Mouse (Mus musculus) intestine, embryonic 16.5 days (tissue): ENCODE results near the gene Arfip2. TPM values are rescaled to one million over a fixed set of nuclear protein-coding genes. Genes with fewer than 3 reads are reported as not detected.

ENCODE experiments used
- ATAC-seq: fragments of 200-750 bp; cut with Nextera tagmentation; 2 replicates; pipeline ENCODE4 v1.8.0; 2017; ENCODE audit warnings: moderate TSS enrichment, moderate library complexity
- H3K27ac ChIP-seq: fragments of 300-500 bp; sonication (generic); 2 replicates; pipeline ENCODE4 v1.5.1; 2014; ENCODE audit warnings: mild to moderate bottlenecking, low read length
- H3K27me3 ChIP-seq: fragments of 300-500 bp; sonication (generic); replicated peaks from 2 replicates; pipeline ENCODE4 v1.6.1; 2014; ENCODE audit warnings: low read length, control low read depth, mixed read lengths; ENCODE audit not compliant: control insufficient read depth, insufficient read depth
- H3K36me3 ChIP-seq: fragments of 300-500 bp; sonication (generic); 2 replicates; pipeline ENCODE4 v1.6.1; 2014; ENCODE audit warnings: low read length, control low read depth; ENCODE audit not compliant: control insufficient read depth, insufficient read depth
- H3K4me1 ChIP-seq: fragments of 300-500 bp; sonication (generic); 2 replicates; pipeline ENCODE4 v1.6.1; 2014; ENCODE audit warnings: low read length, control low read depth, mixed read lengths; ENCODE audit not compliant: control insufficient read depth, insufficient read depth
- H3K4me2 ChIP-seq: fragments of 300-500 bp; sonication (generic); 2 replicates; pipeline ENCODE4 v1.6.1; 2014; ENCODE audit warnings: low read depth, low read length, control low read depth
- H3K4me3 ChIP-seq: fragments of 300-500 bp; sonication (generic); 2 replicates; pipeline ENCODE4 v1.5.1; 2014; ENCODE audit warnings: mild to moderate bottlenecking, low read length
- H3K9ac ChIP-seq: fragments of 300-500 bp; sonication (generic); 2 replicates; pipeline ENCODE4 v1.6.1; 2014; ENCODE audit warnings: low read depth, low read length
- H3K9me3 ChIP-seq: fragments of 300-500 bp; sonication (generic); 2 replicates; pipeline ENCODE4 v1.6.1; 2016; ENCODE audit warnings: low read length, control low read depth; ENCODE audit not compliant: control insufficient read depth
- WGBS: fragments of 180-500 bp; shearing (Covaris S2); extraction: QIAGEN DNeasy Blood & Tissue Kit; methylation state at CpG from one replicate; pipeline ENCODE4 v1.1.7; 2014; 5-methylcytosine and 5-hydroxymethylcytosine counted together
- polyA plus RNA-seq: library from polyadenylated mRNA; unstranded; fragments of >200 nt; fragmentation: Nextera tagmentation; extraction: Ambion mirVana; gene quantifications from 2 replicates; pipeline ENCODE4 v1.2.1, GENCODE M21; 2015

The Arfip2 gene
- polyA plus RNA-seq, 1 experiment from 2014 or later: 74.7 TPM

GRCm38 (mm10) chr7:105635726-105636125 lies 4.5 kb downstream of the Arfip2 start:
- 93% methylated on average over 2 of the region's 2 CpGs for WGBS

GRCm38 (mm10) chr7:105634272-105634920 lies 5.8 kb downstream of the Arfip2 start:
- no peak for ATAC-seq
- H3K36me3 ChIP-seq: peaks cover 4% of the 10 kb centered on the region; the same call in 1 of the 2 replicates
- no peaks in the 10 kb centered on the region for H3K9me3 ChIP-seq
- H3K27ac ChIP-seq: 0 out of 2 replicates have a peak overlapping the region, but pooled peaks have one; percentile 5
- H3K9ac ChIP-seq: no peak overlapping the region
- peak overlapping the region; percentile 86; the same call in 1 of the 2 replicates for H3K4me3 ChIP-seq
- H3K4me2 ChIP-seq: peak overlapping the region; percentile 92
- H3K27me3 ChIP-seq: no peaks in the 10 kb centered on the region
- WGBS: 48% methylated on average over 9 of the region's 9 CpGs
- H3K4me1 ChIP-seq: peaks cover 16% of the 10 kb centered on the region

More at GRCm38 (mm10) chr7:105635726-105636125, 4.5 kb downstream of the Arfip2 start:
- Histone ChIP-seq H3K9ac (no peak overlapping the region), H3K27ac (no peak overlapping the region), H3K4me3 (no peak overlapping the region), H3K4me2 (no peak overlapping the region), H3K4me1 (peaks cover 19% of the 10 kb centered on the region), H3K9me3 (no peaks in the 10 kb centered on the region), H3K36me3 (peaks cover 4% of the 10 kb centered on the region; the same call in 1 of the 2 replicates), H3K27me3 (no peaks in the 10 kb centered on the region)
- no peak for ATAC-seq

GRCm38 (mm10) chr7:105633801-105634135 lies 6.4 kb downstream of the Arfip2 start:
- Histone ChIP-seq H3K9me3 (no peaks in the 10 kb centered on the region), H3K4me1 (peaks cover 18% of the 10 kb centered on the region), H3K27me3 (no peaks in the 10 kb centered on the region), H3K4me3 (peak overlapping the region; percentile 86), H3K27ac (peak overlapping the region; percentile 68; the same call in 1 of the 2 replicates), H3K9ac (peak overlapping the region; percentile 88), H3K4me2 (peak overlapping the region; percentile 92), H3K36me3 (peaks cover 4% of the 10 kb centered on the region; the same call in 1 of the 2 replicates)
- WGBS: 5% methylated on average over 10 of the region's 10 CpGs
- no peak for ATAC-seq

- no peaks in the 10 kb centered on the region for H3K27me3 ChIP-seq
- H3K27ac ChIP-seq: peak within 1 kb of the TSS; percentile 72
- peaks cover 20% of the 10 kb centered on the region for H3K4me1 ChIP-seq
- WGBS: under 1% methylated on average over 55 of the region's 71 CpGs
- H3K9me3 ChIP-seq: no peaks in the 10 kb centered on the region
- peak within 1 kb of the TSS; percentile 86 for H3K4me3 ChIP-seq
- peak within 1 kb of the TSS; percentile 92 for H3K4me2 ChIP-seq
- peaks cover 4% of the 10 kb centered on the region; the same call in 1 of the 2 replicates for H3K36me3 ChIP-seq
- peak within 1 kb of the TSS; percentile 88 for H3K9ac ChIP-seq
- peak; percentile 94 for ATAC-seq
Observed at GRCm38 (mm10) chr7:105633127-105633800, 7.0 kb downstream of the Arfip2 start, which contains the start of gene Trim3. TSS of gene Trim3 (minus strand) at chr7:105633571.

GRCm38 (mm10) chr7:105632551-105632972 lies 7.7 kb downstream of the Arfip2 start:
- Histone ChIP-seq H3K9me3 (no peaks in the 10 kb centered on the region), H3K4me1 (peaks cover 21% of the 10 kb centered on the region), H3K27me3 (no peaks in the 10 kb centered on the region), H3K9ac (peak overlapping the region; percentile 88), H3K27ac (no peak overlapping the region), H3K4me2 (peak overlapping the region; percentile 92), H3K36me3 (peaks cover 4% of the 10 kb centered on the region; the same call in 1 of the 2 replicates), H3K4me3 (peak overlapping the region; percentile 86)
- 19% methylated on average over 4 of the region's 4 CpGs for WGBS
- peak; percentile 3 for ATAC-seq

- WGBS: 20% methylated on average over 3 of the region's 3 CpGs
- H3K27ac ChIP-seq: 0 out of 2 replicates have a peak overlapping the region, but pooled peaks have one; percentile 43
- no peak overlapping the region for H3K4me3 ChIP-seq
- peaks cover 17% of the 10 kb centered on the region for H3K4me1 ChIP-seq
- peak; percentile 11; the same call in 1 of the 2 replicates for ATAC-seq
- H3K27me3 ChIP-seq: no peaks in the 10 kb centered on the region
- no peaks in the 10 kb centered on the region for H3K9me3 ChIP-seq
- H3K36me3 ChIP-seq: no peaks in the 10 kb centered on the region
- H3K4me2 ChIP-seq: no peak overlapping the region
- no peak overlapping the region for H3K9ac ChIP-seq
Observed at GRCm38 (mm10) chr7:105628633-105629032, 11.6 kb downstream of the Arfip2 start.

GRCm38 (mm10) chr7:105625397-105625796 lies 14.8 kb downstream of the Arfip2 start:
- ATAC-seq: no peak
- Histone ChIP-seq H3K4me3 (no peak overlapping the region), H3K9ac (no peak overlapping the region), H3K4me1 (peaks cover 12% of the 10 kb centered on the region), H3K27ac (no peak overlapping the region), H3K4me2 (no peak overlapping the region), H3K36me3 (no peaks in the 10 kb centered on the region), H3K27me3 (no peaks in the 10 kb centered on the region), H3K9me3 (no peaks in the 10 kb centered on the region)
- 83% methylated on average over 6 of the region's 6 CpGs for WGBS

GRCm38 (mm10) chr7:105621646-105622292 lies 18.4 kb downstream of the Arfip2 start:
- no peak overlapping the region for H3K27ac ChIP-seq
- 75% methylated on average over 8 of the region's 8 CpGs for WGBS
- H3K36me3 ChIP-seq: peaks cover 12% of the 10 kb centered on the region; the same call in 1 of the 2 replicates
- ATAC-seq: no peak
- no peaks in the 10 kb centered on the region for H3K9me3 ChIP-seq
- H3K9ac ChIP-seq: no peak overlapping the region
- no peaks in the 10 kb centered on the region for H3K4me1 ChIP-seq
- H3K4me3 ChIP-seq: no peak overlapping the region
- no peaks in the 10 kb centered on the region for H3K27me3 ChIP-seq
- no peak overlapping the region for H3K4me2 ChIP-seq

- H3K36me3 ChIP-seq: peaks cover 12% of the 10 kb centered on the region; the same call in 1 of the 2 replicates
Observed at GRCm38 (mm10) chr7:105621053-105621452, 19.2 kb downstream of the Arfip2 start.

More at GRCm38 (mm10) chr7:105621053-105621452, 19.2 kb downstream of the Arfip2 start:
- no peaks in the 10 kb centered on the region for H3K4me1 ChIP-seq
- no peak overlapping the region for H3K4me3 ChIP-seq
- no peak overlapping the region for H3K9ac ChIP-seq
- no peaks in the 10 kb centered on the region for H3K9me3 ChIP-seq
- ATAC-seq: no peak
- H3K27ac ChIP-seq: no peak overlapping the region
- 70% methylated on average over 4 of the region's 4 CpGs for WGBS
- H3K4me2 ChIP-seq: no peak overlapping the region
- H3K27me3 ChIP-seq: no peaks in the 10 kb centered on the region
